Mouse (Mus musculus) layer of hippocampus, adult 11-12 months (tissue): Measurements from ENCODE around the gene Vps8.

Experiments
- DNase-seq: peaks from one replicate; pipeline ENCODE4 v3.0.0; 2022; ENCODE audit warnings: low spot score

Vps8 gene

DNA sequence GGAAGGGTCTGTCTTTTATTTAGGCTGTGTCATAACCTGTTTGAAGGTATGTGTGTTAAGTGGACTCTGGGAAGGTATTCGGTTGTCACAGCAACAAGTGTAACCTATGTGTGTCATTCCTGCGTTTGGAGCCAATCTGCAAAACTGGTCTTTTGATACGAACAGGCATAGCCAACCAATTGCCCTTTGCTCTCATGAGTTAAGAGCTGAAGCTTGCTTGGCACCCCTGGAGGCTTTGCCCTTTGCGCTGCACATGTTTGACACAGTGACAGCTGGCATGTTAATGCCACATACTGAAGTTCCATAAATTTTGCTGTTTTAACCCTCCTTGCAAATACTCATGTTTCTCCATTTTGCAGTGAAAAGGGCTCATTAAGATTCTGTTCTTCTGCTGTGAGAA lies 126.8 kb downstream of the Vps8 start:
- DNase-seq: no peak

DNA sequence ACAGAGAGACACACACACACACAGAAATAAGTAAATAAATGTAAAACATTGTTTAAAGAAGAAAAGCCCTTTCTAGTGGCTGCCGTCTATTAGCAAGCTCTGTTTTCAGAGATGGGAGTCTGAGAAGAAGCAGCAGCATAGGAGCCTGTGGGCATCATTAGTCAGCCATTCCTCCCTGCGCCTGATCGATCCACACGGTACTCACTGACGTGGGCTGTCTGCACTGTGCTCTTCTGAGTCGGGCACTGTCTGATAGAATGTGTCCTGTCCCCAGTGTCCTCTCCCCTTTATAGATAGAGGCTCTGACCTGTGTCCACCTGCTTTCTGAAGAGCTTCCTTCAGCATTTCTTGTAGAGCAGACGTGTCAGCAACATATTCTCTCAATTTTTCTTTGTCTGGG lies 127.5 kb downstream of the Vps8 start:
- no peak for DNase-seq

DNA sequence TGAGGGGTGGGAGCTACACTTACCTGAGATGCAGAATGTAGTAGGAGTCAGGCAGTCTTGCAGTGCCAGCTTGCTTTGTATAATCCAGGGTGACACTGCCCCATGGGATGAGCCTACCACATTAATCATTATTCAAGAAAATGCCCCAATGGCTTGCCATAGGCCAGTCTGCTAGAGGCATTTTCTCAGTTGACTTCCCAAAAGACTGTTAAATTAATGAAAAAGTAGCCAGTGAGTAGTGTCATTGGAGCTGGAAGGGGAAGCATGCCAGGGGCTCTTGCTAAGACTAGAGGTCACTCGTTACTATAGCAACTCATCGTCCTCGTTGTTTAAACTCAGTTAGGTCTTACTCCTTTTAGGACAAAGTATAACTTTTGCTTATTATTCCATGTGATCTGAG lies 130.6 kb downstream of the Vps8 start:
- DNase-seq: no peak

DNA sequence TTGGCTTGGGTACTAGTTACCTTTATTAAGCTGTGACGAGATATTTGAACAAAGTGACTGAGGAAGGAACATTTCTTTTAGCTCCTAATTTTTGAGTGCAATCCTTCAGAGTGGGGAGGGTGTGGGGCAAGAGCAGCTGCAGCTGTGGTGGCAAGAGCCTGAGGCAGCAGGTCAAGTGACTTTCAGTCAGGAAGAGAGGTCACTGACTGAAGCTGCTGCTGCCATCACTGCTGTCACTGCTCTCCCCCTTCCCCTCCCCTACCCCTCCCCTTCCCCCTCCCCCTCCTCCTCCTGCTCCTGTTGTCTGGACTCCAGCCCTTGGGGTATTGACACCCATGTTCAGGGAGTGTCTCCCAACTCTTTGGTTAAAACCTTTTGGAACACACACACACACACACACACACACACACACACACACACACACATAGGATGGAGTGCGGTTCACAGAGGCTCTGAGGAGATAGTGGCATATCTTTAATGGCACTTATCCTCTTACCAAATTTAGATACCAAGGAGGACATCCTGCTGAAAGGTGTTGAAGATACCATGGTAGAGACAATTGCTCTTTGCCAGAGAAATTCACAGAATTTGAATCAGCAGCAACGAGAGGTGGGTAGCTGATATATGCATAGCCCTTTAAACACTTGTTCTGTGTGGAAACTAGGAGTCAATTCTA lies 139.8 kb downstream of the Vps8 start:
- DNase-seq: no peak

DNA sequence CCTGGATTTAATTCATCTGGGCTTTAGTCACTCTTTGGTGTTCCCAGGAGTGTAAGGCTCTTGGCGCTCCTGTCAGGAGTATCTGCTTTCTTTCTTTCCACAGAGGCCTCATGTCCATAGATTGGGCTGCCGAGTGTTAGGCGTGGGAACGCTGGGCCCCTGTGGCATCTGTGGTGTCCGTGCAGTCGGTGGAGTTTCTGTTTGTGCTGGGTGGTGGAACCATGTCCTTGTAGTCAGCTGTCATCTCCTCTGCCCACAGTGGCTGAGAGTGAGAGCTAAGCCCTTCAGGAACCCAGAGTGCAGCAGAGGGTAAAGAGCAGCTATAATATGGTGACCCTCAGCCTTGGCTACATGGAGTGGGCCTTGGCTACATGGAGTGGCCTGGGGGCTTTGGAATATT lies 140.4 kb downstream of the Vps8 start:
- DNase-seq: no peak

DNA sequence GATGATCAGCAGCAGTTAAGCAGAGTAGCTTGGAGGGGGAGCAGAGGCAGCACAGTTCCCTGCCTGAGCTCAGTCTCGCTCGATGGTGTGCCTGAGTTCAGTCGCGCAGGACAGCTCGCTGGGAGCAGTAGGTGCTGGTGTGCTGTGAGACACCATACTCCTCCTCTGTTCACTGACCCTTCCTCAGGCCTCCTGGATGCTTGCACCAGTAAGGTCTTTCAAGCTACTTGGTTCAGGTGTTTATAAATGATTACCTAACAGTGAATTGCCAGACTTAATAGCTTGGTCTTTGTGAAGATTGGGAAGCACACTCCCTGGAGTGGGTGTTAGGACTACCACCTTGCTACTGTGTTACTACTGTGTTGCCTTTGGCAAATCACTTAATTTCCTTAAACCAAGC lies 144.2 kb downstream of the Vps8 start:
- DNase-seq: no peak

DNA sequence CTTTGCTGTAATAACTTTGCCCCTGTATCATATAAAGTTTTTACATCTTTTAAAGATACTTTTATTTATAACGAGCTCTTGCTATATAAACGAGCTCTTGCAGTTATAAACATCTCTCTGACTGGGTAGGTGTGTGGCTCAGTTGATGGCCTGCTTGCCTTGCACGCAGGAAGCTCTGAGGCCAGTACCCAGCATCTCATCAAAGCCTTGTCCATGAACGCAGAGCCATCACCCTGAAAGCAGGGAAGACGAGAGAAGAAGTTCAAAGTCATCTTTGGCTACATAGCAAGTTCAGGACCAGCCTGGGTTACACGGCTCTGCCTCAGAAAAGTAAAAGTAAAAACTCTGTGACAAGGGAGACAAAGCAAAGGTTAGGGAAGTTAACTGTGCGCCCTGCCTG lies 147.0 kb downstream of the Vps8 start:
- no peak for DNase-seq

DNA sequence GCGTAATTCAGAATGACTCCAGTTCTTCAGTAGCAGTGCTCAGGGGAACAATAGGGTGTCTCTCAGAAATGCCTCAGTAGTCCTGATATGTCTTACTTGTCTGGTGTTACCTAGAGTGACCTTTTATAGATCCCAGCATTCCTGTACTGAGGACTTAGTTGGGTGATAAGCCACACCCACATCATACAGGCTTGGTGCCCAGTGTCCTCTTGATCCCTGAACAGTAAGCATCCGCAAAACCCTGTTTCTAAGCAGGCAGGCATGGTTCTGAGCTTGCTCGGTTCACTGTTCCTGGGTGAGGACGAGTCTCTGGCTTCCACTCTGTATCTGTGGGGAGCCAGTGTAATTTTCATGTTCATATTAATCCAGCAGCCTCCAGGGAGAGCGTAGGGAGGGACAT lies 147.9 kb downstream of the Vps8 start:
- DNase-seq: no peak

DNA sequence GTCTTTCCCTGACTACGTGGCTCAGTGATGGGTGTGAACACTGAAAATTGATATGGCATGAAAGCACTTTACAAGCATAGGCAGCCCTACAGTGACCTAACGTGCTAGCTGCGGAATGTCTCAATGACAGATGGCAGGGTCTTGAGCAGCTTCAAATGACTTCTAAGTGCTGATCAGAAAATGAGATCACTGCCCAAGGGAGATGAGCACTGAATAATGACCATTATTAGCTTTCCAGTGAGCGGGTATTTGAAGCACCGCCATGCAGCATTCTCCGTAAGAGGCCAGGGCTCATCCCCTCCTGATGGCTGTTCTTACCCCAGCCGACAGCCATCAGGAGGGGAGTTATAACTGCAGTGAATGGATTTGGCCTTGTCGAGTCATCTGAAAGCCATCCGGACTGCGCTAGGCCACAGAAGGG lies 153.1 kb downstream of the Vps8 start:
- no peak for DNase-seq

DNA sequence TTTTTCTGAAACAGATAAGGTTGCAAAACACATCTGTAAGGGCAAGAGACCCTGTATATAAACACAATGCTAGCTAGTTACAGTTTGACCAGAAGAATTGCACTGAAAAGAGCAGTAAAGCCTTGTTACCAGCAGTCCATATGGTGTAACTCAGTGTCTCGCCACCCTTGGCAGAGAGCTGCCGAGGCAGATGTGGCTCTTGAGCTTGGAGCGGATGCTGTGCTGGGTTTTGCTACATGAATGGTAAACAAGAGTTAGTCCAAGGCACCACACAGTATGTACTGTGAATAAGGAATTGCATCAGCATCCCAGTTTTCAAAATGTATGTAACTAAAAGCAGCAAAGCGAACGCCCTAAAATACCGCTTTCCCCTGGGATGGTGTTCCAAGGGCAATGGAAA lies 166.2 kb downstream of the Vps8 start:
- DNase-seq: no peak

DNA sequence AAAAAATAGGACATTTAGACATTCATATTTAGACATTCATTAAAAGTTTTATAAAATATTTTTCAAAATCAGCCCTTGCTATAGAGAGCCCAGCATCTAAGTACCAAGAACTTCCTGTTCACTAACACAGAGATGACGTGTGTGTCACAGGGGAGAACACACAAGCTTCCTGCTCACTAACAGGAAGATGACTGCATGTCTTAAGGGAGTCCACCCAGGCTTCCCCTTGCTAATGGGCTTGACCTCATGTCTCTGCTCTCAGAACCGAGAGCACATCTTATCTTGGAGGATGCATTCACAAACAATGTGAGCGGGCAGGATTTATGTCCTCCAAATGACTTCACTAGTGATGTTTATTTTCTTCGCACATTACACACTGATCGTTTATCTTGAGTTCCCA lies 167.9 kb downstream of the Vps8 start:
- no peak for DNase-seq

DNA sequence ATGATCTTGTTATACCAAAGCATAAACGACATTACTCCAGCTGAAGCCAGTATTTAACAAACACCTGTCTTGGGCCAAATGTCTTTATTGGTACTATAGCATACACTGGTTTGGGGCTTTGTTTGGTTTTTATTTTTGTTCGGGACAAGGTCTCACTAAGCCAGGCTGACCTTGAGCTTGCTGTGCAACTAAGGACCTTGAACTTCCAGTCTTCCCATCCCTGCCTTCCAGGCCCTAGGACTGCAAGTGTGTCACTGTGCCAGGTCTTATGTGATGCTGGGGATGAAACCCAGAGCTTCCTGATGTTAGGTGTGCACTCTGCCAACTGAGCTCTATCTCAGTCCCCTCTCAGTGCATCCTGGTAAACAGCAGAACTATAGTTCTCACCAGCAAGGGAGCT lies 168.6 kb downstream of the Vps8 start:
- DNase-seq: no peak

DNA sequence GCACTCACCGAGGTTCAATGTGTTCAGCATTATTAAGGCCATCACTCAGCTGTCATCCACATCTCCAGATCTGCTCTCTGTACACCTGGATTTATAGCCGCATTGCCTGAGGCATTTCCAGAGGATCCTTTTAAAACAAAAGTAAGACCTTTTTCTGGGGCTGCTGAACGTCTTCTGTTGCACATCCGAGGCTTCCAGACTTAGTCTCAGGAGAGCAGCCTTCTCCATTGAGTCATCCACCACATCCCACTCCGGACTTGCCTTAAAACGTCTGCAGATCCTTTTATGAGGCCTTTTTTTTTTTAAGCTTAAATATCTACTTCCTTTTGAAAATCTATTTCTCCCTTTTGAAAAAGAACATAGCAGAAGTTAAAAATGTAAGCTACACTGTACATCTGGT lies 172.6 kb downstream of the Vps8 start:
- DNase-seq: no peak

DNA sequence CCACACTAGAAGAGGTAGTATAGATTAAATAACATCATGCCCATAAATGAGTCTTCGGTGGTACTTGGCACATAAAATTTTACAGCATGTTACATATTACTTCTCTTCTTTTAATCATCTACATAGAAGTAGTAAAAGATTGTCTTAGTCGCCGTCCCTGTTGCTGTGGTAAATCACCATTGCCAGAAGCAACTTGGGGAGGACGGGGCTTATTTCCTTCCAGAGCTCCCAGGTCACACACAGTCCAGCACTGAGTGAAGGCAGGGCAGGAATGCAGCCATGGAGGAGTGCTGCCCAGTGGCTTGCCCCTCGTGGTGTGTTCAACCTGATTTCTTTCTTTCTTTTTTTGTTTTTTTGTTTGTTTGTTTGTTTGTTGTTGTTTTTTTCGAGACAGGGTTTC lies 181.4 kb downstream of the Vps8 start:
- no peak for DNase-seq

DNA sequence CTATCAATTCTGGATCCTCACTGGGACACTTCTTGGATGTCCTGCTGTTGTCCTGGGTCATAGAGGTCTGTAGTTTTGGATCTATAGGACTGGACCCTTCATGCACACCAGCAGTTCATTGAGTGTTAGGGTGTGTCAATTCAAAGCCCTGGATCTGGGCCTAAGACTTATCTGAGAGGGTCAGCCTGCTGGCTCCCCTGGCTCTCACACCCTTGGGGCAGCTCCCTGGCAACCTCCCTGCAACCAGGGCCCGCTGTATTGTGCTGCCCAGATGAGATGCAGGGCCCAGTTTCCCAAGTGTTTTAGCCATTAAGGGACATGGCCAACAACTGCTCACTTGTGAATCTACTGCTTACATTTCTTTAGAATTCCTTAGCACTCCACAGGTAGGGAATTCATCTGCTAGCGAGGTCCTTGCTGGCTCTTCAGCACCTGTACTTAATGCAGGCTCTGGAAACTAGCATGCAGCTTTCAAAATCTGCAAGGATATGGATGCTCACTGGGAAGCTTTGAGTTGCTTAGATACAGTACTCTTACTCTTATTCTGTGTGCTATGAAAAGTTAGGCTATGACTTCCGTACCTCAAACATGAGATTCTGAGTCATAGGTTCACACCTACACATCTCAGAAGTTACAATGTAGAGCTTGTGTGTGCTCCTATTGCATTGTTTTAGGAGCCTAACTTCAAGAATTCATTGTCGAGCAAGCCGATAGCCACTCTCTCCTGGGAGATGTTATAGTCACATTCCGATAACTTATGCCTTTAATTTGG lies 183.5 kb downstream of the Vps8 start:
- DNase-seq: no peak

DNA sequence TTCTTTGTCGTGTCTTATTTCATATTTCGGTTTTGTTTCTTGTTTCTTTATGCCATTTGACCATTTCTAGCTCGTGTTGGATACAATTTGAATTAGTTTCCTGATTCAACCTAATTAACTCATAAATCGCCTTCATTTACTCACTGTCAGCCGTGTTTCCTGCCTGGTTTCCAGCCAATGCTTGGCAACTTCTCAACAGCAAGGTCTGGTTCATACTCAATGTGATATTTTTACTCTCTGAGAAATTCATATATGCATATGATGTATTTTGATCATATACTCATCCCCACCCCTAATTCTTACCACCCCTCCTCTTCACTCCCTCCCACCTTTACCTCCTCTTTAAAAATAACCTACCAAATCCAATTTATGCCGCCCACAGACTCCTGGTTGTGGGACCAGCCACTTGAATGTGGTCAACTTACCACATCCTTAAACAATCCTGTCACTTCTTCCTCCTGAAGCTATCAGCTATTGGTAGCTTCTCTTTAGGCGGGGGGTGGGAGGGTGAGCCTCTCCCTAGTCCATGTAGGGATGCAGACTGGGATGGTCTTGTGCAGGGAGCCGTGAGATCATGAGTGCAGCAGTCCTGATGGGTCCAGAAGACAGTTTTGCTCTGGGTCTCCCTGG lies 184.2 kb downstream of the Vps8 start:
- no peak for DNase-seq

DNA sequence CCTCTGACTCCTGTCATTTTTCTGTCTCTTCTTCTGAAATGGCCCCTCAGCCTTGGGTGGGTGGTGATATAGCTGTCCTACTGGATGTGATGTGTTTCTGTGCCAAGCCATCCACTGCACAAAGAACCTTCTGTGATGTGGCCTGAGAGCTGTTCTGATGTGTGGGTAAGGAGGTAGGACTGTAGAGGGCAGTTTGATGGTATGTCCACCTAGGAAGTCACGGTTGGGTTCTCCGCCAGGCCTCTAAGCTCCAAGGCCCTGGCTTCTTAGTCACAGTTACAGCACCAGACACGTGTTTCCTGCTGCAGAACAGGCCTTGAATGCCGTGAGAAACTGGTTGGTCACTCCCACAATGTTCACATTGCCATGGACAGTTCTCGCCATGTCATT lies 184.7 kb downstream of the Vps8 start:
- DNase-seq: no peak

DNA sequence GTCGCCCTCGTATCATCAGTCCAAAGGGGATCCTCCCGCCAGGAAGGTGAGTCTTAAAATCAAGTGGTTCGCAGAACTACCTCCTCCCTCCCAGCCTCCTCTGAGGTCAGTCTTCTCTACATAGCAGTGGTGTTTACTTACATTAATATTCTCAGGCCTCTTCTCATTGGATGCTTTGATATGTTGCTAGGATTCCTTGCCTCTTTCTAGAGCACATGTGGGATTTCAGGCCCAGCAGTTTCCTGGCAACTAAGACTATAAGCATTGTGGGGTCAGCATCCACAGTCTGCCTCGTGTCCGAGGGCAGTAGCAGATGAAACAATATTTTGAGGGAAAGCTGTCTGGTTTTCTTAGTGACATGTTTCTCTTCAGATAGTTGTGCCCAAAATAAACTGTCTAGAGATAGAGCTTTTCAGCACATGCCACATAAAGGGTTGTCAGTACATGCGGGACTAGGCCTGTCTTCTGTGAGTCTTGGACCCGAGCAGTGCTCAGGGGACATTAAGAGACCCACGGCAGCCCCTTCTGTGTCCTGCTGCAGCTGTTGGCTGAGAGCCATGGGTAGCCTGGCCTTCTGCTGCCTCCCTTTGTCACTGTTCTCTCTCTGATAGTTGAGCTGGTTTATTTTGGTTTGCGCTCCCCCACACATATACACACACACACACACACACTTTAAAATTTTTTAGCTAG lies 185.4 kb downstream of the Vps8 start:
- no peak for DNase-seq

DNA sequence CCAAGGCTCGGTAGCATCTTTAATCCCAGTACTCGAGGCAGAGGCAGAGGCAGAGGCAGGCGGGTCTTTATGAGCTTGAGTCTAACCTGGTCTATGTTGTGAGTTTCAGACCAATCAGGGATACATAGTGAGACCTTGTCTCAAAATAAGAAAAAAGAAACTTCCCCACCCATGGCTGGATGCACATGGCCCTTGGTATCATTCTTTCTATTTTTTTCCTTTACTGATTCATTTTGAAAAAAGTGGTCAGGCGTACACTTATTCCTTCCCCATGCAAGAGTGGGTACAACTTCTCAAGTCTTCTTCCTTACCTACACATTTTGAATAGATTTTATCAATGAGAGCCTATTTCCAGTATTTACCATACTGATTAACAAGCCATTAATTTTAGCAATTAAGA lies 187.6 kb downstream of the Vps8 start:
- no peak for DNase-seq

DNA sequence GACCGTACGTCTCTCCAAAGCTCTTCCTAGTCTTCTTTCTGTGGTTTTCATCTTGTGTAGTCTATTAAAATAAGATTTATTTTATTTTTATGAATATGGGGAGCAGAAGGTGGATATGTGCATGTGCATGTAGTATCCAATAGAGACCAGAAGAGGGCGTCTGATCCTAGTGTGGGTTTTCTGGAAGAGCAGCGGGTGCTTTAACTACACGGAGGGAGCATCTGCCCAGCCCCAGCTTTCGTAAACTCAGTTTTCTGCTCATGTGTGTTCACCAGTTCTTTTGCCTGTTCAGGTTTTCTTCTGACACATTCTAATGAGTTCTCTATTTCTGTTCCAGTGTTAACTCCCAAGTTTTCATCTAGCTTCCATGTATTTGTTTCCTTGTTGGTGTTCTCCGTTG lies 192.9 kb downstream of the Vps8 start:
- peak; percentile 47 for DNase-seq

DNA sequence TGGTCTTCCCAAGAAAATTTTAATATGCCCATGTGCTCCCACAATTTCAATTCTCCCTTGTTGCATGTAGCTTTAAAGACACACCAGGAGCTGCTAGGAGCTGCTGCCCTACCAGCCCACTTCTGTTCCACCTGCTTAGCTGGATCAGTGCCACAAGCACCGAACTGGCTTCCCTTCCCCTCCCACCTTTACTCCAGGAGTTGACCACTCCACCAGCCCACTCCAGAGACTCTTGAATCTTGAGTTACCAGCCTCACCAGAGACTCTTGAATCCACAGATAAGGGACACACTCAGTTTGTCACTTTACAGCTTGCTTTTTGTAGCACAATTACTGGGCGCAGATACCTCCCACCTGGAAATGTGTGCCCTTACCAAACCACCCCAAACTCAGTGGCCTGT lies 197.7 kb downstream of the Vps8 start:
- no peak for DNase-seq

DNA sequence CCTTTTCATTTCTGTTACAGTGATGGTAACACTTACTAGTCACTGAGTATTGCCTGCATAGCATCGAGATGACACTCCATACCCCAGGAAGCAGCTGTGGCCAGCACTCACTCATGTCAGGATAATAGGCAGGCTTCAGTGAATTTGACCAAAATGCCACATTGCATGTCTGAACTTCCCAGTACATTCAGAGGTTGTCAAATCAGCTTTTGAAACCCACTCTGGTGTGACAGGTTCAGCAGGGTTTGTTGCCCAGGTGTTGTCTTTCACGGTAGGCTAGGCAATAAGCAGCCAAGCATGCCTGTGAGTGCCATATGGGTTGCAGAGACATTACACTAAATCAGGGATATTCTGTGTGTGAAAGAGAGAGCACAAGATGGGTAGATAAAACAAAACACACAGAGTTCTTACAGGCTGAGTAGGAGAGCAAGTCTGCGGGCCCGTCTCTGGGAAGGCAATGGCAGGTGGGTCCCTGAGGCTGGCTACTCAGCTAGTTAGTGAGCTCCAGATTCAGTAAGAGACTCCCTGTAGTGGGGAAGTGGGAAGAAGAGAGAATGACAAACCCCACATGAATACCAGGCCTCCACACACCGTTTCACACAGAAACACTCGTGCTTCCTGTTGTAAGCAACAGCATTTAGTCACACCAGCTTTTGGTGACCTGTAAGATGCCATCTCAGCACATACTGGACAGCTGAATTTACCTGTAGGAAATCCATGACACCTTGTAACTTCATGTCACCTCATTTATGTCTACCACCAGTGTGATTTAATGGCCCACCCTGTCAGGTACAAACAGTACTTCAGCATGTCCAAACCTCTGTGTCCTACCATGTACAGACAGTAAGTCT lies 203.1 kb downstream of the Vps8 start:
- DNase-seq: no peak
